Mouse (Mus musculus) gastrocnemius, postnatal 10 days (tissue): ENCODE measurements around the gene Olfr57. TPM values are rescaled to one million over a fixed set of nuclear protein-coding genes. Genes with fewer than 3 reads are reported as not detected.
"Not testable (repeated sequence)": the region's sequence is repeated elsewhere in the genome, so short reads cannot be mapped to it uniquely, and the experiment has no call there.

Experiments used
- DNase-seq: peaks from one replicate; pipeline ENCODE4 v3.0.0; 2021; ENCODE audit warnings: mixed read lengths
- long read RNA-seq, 2 experiments: library from polyadenylated mRNA; stranded (forward); transcript quantifications; one replicate each; pipeline ENCODE4 v2.0.0; 2021
- total RNA-seq, 2 experiments: library from RNA; stranded (reverse); gene quantifications; 2 replicates each; pipeline ENCODE4 v1.2.3; 2021

The Olfr57 gene
- total RNA-seq = not detected
- long read RNA-seq, experiment 1 = 0 reads
- long read RNA-seq, experiment 2 = 0 reads

- no peak for DNase-seq
Observed at GRCm38 (mm10) chr10:79028441-79028840, at the start of gene Olfr57. Gene Olfr57, plus strand, starts transcription at chr10:79028741.

GRCm38 (mm10) chr10:78980750-78981149 is 47.8 kb upstream of the Olfr57 start, which contains the start of gene Olfr1352:
Gene Olfr1352, plus strand, starts transcription at chr10:78981050.
- DNase-seq = no peak

- no peak for DNase-seq
Observed at GRCm38 (mm10) chr10:79012172-79012571, 16.4 kb upstream of the Olfr57 start, which contains the start of gene Olfr1351. Gene Olfr1351, plus strand, starts transcription at chr10:79012472.

GRCm38 (mm10) chr10:79042457-79042856 is 13.9 kb downstream of the Olfr57 start:
- not testable (repeated sequence) for DNase-seq

GRCm38 (mm10) chr10:79057370-79057769 is 28.8 kb downstream of the Olfr57 start:
- not testable (repeated sequence) for DNase-seq

Other genes with a start within 250 kb of the Olfr57 start
- gene Slc1a6, start 248.2 kb upstream of the Olfr57 start, total RNA-seq = under 1 TPM in 1 of 2 experiments, not detected in 1; 0.14 TPM
- gene Olfr1356, start 176.6 kb upstream of the Olfr57 start, total RNA-seq = not detected
- gene Olfr1355, start 153.2 kb upstream of the Olfr57 start, total RNA-seq = not detected
- not detected for gene Olfr1354, start 115.6 kb upstream of the Olfr57 start, total RNA-seq
- gene Olfr8, start 78.1 kb upstream of the Olfr57 start, total RNA-seq = not detected
- gene Olfr1353, start 65.4 kb upstream of the Olfr57 start, total RNA-seq = not detected
- not detected for gene Olfr1352, start 47.7 kb upstream of the Olfr57 start, total RNA-seq
- gene Olfr1351, start 16.3 kb upstream of the Olfr57 start, total RNA-seq = not detected
- 10 to 100 TPM; 11.6 to 16.0 TPM for gene 2610008E11Rik, start 68.9 kb downstream of the Olfr57 start, total RNA-seq
- gene Vmn2r80, start 120.0 kb downstream of the Olfr57 start, total RNA-seq = not detected
- gene Vmn2r81, start 219.0 kb downstream of the Olfr57 start, total RNA-seq = not detected